Mouse (Mus musculus): ENCODE measurements around the gene Vwa5b2. TPM values are rescaled to one million over a fixed set of nuclear protein-coding genes. Genes with fewer than 3 reads are reported as not detected.

Gene Vwa5b2
- polyA plus RNA-seq, 1 experiment: not detected

GRCm38 (mm10) chr16:20557381-20557780 is 31.9 kb upstream of the Vwa5b2 start:
- peaks cover 98% of the 10 kb centered on the region for H3K36me3 ChIP-seq (replicated peaks; ENCODE audit: low read length)

DNA sequence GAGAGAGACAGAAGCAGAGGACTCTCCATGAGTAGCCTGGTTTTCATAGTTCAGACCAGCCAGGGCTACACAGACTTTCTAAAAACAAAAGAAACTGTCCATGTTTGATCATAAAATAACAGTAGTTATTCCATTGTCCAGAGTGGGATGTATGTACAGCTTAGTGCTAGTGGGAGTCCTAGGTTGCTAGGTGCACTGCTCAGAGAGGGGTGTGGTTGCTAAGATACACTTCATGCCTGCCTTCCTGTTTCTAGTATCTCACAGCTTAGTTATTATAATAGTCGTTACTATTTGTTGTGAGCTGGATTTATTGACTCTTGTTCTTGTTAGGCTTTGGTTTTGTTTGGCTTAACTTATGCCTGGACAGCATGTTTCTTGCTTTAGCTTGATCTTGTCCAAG is 24.2 kb upstream of the Vwa5b2 start:
- Histone ChIP-seq H3K4me3 (replicated peaks) (no peak overlapping the region), H3K36me3 (replicated peaks; ENCODE audit: low read length) (peaks cover 36% of the 10 kb centered on the region), H3K4me1 (no peaks in the 10 kb centered on the region), H3K9me3 (no peaks in the 10 kb centered on the region), H3K27me3 (replicated peaks) (peaks cover 22% of the 10 kb centered on the region)
- TF ChIP-seq GATA1 (IDR thresholded peaks at IDR 0.05; ENCODE audit: borderline replicate concordance, low read length) (no peak), FLI1 (IDR thresholded peaks at IDR 0.05; ENCODE audit: low read length) (no peak)

More at GRCm38 (mm10) chr16:20557381-20557780, 31.9 kb upstream of the Vwa5b2 start:
- H3K4me1 ChIP-seq: peaks cover 7% of the 10 kb centered on the region
- H3K4me3 ChIP-seq (replicated peaks): no peak overlapping the region
- H3K27me3 ChIP-seq (replicated peaks): no peaks in the 10 kb centered on the region
- no peak for TF ChIP-seq FLI1 (IDR thresholded peaks at IDR 0.05; ENCODE audit: low read length)
- TF ChIP-seq GATA1 (IDR thresholded peaks at IDR 0.05; ENCODE audit: borderline replicate concordance, low read length): no peak
- H3K9me3 ChIP-seq: no peaks in the 10 kb centered on the region

- Histone ChIP-seq H3K4me1 (peaks cover 28% of the 10 kb centered on the region), H3K36me3 (replicated peaks; ENCODE audit: low read length) (no peaks in the 10 kb centered on the region), H3K27me3 (replicated peaks) (peaks cover 77% of the 10 kb centered on the region), H3K4me3 (replicated peaks) (peak overlapping the region; percentile 88), H3K9me3 (peaks cover 8% of the 10 kb centered on the region)
- TF ChIP-seq FLI1 (IDR thresholded peaks at IDR 0.05; ENCODE audit: low read length) (no peak), GATA1 (IDR thresholded peaks at IDR 0.05; ENCODE audit: borderline replicate concordance, low read length) (no peak)
These were observed 838 bp downstream of the Vwa5b2 start for GRCm38 (mm10) chr16:20589939-20590679.

GRCm38 (mm10) chr16:20590680-20591038 is 1.4 kb downstream of the Vwa5b2 start:
- Histone ChIP-seq H3K36me3 (replicated peaks; ENCODE audit: low read length) (no peaks in the 10 kb centered on the region), H3K9me3 (peaks cover 8% of the 10 kb centered on the region), H3K4me3 (replicated peaks) (peak overlapping the region; percentile 88), H3K4me1 (peaks cover 33% of the 10 kb centered on the region), H3K27me3 (replicated peaks) (peaks cover 82% of the 10 kb centered on the region)
- TF ChIP-seq GATA1 (IDR thresholded peaks at IDR 0.05; ENCODE audit: borderline replicate concordance, low read length): no peak
- TF ChIP-seq FLI1 (IDR thresholded peaks at IDR 0.05; ENCODE audit: low read length): no peak

DNA sequence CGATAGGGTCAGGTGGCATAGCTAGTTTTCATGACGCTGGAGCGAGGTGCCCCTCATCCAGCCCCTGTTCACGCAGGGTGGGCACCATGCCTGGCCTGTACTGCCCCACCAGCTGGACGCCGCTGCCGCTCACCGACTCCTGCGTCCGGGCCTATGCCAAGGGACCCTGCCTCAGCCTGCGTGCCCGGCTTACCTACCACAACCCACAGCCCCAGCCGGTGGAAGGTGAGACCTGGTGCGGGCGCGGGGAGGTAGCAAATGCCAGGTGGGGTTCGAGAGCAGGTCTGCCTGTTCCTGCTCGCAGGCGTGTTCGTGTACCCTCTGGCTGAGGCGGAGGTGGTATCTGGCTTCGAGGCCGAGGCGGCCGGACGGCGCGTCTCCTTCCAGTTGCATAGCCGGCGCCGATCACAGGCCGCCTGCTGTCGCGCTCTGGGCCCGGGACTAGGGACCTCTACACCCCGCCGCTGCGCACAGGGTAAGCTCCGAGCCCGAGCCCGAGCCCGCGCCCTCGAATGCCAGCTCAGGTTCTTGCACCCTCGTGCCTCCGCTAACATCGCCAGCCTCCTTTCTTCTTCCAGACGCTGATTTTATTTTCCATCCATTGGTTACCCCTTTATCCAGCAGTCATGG is 1.9 kb downstream of the Vwa5b2 start:
- no peaks in the 10 kb centered on the region for H3K36me3 ChIP-seq (replicated peaks; ENCODE audit: low read length)
- peaks cover 87% of the 10 kb centered on the region for H3K27me3 ChIP-seq (replicated peaks)
- TF ChIP-seq FLI1 (IDR thresholded peaks at IDR 0.05; ENCODE audit: low read length) (no peak), GATA1 (IDR thresholded peaks at IDR 0.05; ENCODE audit: borderline replicate concordance, low read length) (no peak)
- peaks cover 33% of the 10 kb centered on the region for H3K4me1 ChIP-seq
- H3K9me3 ChIP-seq: peaks cover 8% of the 10 kb centered on the region
- H3K4me3 ChIP-seq (replicated peaks): peak overlapping the region; percentile 81

GRCm38 (mm10) chr16:20595060-20595673 is 5.9 kb downstream of the Vwa5b2 start:
- Histone ChIP-seq H3K4me3 (replicated peaks) (no peak overlapping the region), H3K4me1 (peaks cover 21% of the 10 kb centered on the region), H3K27me3 (replicated peaks) (peaks cover 83% of the 10 kb centered on the region), H3K9me3 (no peaks in the 10 kb centered on the region), H3K36me3 (replicated peaks; ENCODE audit: low read length) (no peaks in the 10 kb centered on the region)
- TF ChIP-seq FLI1 (IDR thresholded peaks at IDR 0.05; ENCODE audit: low read length) (no peak), GATA1 (IDR thresholded peaks at IDR 0.05; ENCODE audit: borderline replicate concordance, low read length) (no peak)

DNA sequence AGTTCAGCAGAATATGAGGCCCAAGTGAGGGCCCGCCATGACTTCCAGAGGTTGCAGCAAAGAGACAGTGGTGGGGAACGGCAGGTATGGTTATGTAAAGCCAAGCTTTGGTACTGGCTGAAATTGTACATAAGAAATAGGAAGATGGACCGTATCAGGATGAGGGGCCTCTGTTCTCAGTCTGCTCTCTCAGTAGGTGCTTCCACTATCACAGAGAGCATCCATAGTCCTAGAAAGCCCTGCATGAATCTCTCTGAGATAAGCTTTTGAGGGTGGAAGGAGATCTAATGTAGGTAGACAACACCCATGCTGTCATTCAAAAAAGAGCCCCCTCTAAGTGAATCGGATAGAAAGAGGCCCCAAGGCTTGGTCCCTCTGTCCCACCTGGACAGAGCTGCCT is 6.5 kb downstream of the Vwa5b2 start:
- H3K4me3 ChIP-seq (replicated peaks): no peak overlapping the region
- no peak for TF ChIP-seq GATA1 (IDR thresholded peaks at IDR 0.05; ENCODE audit: borderline replicate concordance, low read length)
- TF ChIP-seq FLI1 (IDR thresholded peaks at IDR 0.05; ENCODE audit: low read length): no peak
- H3K4me1 ChIP-seq: peaks cover 16% of the 10 kb centered on the region
- H3K9me3 ChIP-seq: no peaks in the 10 kb centered on the region
- peaks cover 81% of the 10 kb centered on the region for H3K27me3 ChIP-seq (replicated peaks)
- no peaks in the 10 kb centered on the region for H3K36me3 ChIP-seq (replicated peaks; ENCODE audit: low read length)

- H3K36me3 ChIP-seq (replicated peaks; ENCODE audit: low read length): no peaks in the 10 kb centered on the region
- TF ChIP-seq GATA1 (IDR thresholded peaks at IDR 0.05; ENCODE audit: borderline replicate concordance, low read length): no peak
- no peak for TF ChIP-seq FLI1 (IDR thresholded peaks at IDR 0.05; ENCODE audit: low read length)
- H3K4me1 ChIP-seq: peaks cover 6% of the 10 kb centered on the region
- H3K27me3 ChIP-seq (replicated peaks): peaks cover 78% of the 10 kb centered on the region
- H3K4me3 ChIP-seq (replicated peaks): no peak overlapping the region
- peaks cover 2% of the 10 kb centered on the region; the same call in 1 of the 2 replicates for H3K9me3 ChIP-seq
These were observed 7.6 kb downstream of the Vwa5b2 start for GRCm38 (mm10) chr16:20596687-20597441.

GRCm38 (mm10) chr16:20600511-20600910 is 11.2 kb downstream of the Vwa5b2 start:
- Histone ChIP-seq H3K4me3 (replicated peaks) (no peak overlapping the region), H3K9me3 (peaks cover 6% of the 10 kb centered on the region; the same call in 1 of the 2 replicates), H3K27me3 (replicated peaks) (peaks cover 44% of the 10 kb centered on the region), H3K36me3 (replicated peaks; ENCODE audit: low read length) (peaks cover 19% of the 10 kb centered on the region), H3K4me1 (peaks cover under 1% of the 10 kb centered on the region; the same call in 1 of the 2 replicates)
- no peak for TF ChIP-seq GATA1 (IDR thresholded peaks at IDR 0.05; ENCODE audit: borderline replicate concordance, low read length)
- TF ChIP-seq FLI1 (IDR thresholded peaks at IDR 0.05; ENCODE audit: low read length): no peak
